8 mouse cellular contexts compared by ENCODE assay signal in genomic region chr5:122372878-122373277, GRCm38 (mm10). TPM values are rescaled to one million over a fixed set of nuclear protein-coding genes. Genes with fewer than 3 reads are reported as not detected.
DNase-seq lines count a peak whose midpoint lies in the region; ATAC-seq and TF ChIP-seq lines count a peak whose summit lies in the region.

No protein-coding gene starts in this region.

- no peak for TF ChIP-seq CTCF in kidney, postnatal 0 days (IDR thresholded peaks at IDR 0.05; ENCODE audit: low read depth)

- ATAC-seq in kidney, postnatal 0 days (replicated peaks; ENCODE audit: low FRiP score, low read depth), result no peak
- ATAC-seq in hindbrain, embryonic 15.5 days (ENCODE audit: low FRiP score, low read depth), result no peak
- ATAC-seq in midbrain, embryonic 16.5 days, result 0 out of 2 replicates have a peak, but pooled peaks have one; percentile 3

- no peak for DNase-seq in kidney, postnatal 0 days (ENCODE audit: low spot score)
- DNase-seq in kidney, postnatal 4 days, result no peak
- DNase-seq in embryonic facial prominence, embryonic 10.5 days (ENCODE audit: low spot score), result no peak
- no peak for DNase-seq in frontal cortex, adult 2 months (ENCODE audit: extremely low spot score in 1 of 2, low spot score in 1 of 2)
- no peak for DNase-seq in layer of hippocampus, adult 9-11 months
- DNase-seq in urinary bladder, postnatal 4 days (ENCODE audit: low spot score in 2 of 2), result no peak

- peak overlapping the region; percentile 79 for H3K4me3 ChIP-seq in kidney, postnatal 0 days (replicated peaks; ENCODE audit: low read depth, low read length)
- peak overlapping the region; percentile 80 for H3K4me3 ChIP-seq in embryonic facial prominence, embryonic 10.5 days
- H3K4me3 ChIP-seq in hindbrain, embryonic 15.5 days, result peak overlapping the region; percentile 88
- peak overlapping the region; percentile 87 for H3K4me3 ChIP-seq in midbrain, embryonic 16.5 days (ENCODE audit: low read depth, low read length)

- peak overlapping the region; percentile 91 for H3K27ac ChIP-seq in kidney, postnatal 0 days
- H3K27ac ChIP-seq in embryonic facial prominence, embryonic 10.5 days (replicated peaks), result peak overlapping the region; percentile 90
- peak overlapping the region; percentile 98 for H3K27ac ChIP-seq in hindbrain, embryonic 15.5 days (replicated peaks)
- H3K27ac ChIP-seq in midbrain, embryonic 16.5 days (ENCODE audit: low read length), result peak overlapping the region; percentile 97

- H3K4me1 ChIP-seq in kidney, postnatal 0 days (replicated peaks; ENCODE audit: insufficient read depth, low read length), result peaks cover 7% of the 10 kb centered on the region; the same call in 1 of the 2 replicates
- H3K4me1 ChIP-seq in embryonic facial prominence, embryonic 10.5 days, result peaks cover 17% of the 10 kb centered on the region
- peaks cover 30% of the 10 kb centered on the region for H3K4me1 ChIP-seq in hindbrain, embryonic 15.5 days (replicated peaks)
- H3K4me1 ChIP-seq in midbrain, embryonic 16.5 days (ENCODE audit: control insufficient read depth, insufficient read depth, low read length), result peaks cover 17% of the 10 kb centered on the region

- H3K27me3 ChIP-seq in kidney, postnatal 0 days (ENCODE audit: insufficient read depth, low read length), result no peaks in the 10 kb centered on the region
- H3K27me3 ChIP-seq in embryonic facial prominence, embryonic 10.5 days (replicated peaks; ENCODE audit: low read depth, poor library complexity, severe bottlenecking), result no peaks in the 10 kb centered on the region
- H3K27me3 ChIP-seq in hindbrain, embryonic 15.5 days, result no peaks in the 10 kb centered on the region
- H3K27me3 ChIP-seq in midbrain, embryonic 16.5 days (ENCODE audit: control insufficient read depth, insufficient read depth, low read depth, low read length), result no peaks in the 10 kb centered on the region

- peaks cover 9% of the 10 kb centered on the region; the same call in 1 of the 2 replicates for H3K36me3 ChIP-seq in kidney, postnatal 0 days (ENCODE audit: insufficient read depth, low read length)
- peaks cover 61% of the 10 kb centered on the region for H3K36me3 ChIP-seq in embryonic facial prominence, embryonic 10.5 days (replicated peaks)
- H3K36me3 ChIP-seq in hindbrain, embryonic 15.5 days, result peaks cover 25% of the 10 kb centered on the region
- H3K36me3 ChIP-seq in midbrain, embryonic 16.5 days (ENCODE audit: control insufficient read depth, insufficient read depth, low read length), result 0 out of 2 replicates have a peak, but pooled peaks cover under 1% of the 10 kb centered on the region

- WGBS in kidney, postnatal 0 days, result 7% methylated on average over 5 of the region's 5 CpGs
- WGBS in embryonic facial prominence, embryonic 10.5 days, result 11% methylated on average over 5 of the region's 5 CpGs
- WGBS in hindbrain, embryonic 15.5 days, result 8% methylated on average over 5 of the region's 5 CpGs
- 7% methylated on average over 5 of the region's 5 CpGs for WGBS in midbrain, embryonic 16.5 days

- H3K9ac ChIP-seq in kidney, postnatal 0 days (ENCODE audit: low read depth, low read length), result peak overlapping the region; percentile 70
- peak overlapping the region; percentile 78 for H3K9ac ChIP-seq in hindbrain, embryonic 15.5 days
- H3K9ac ChIP-seq in midbrain, embryonic 16.5 days (ENCODE audit: low read depth, low read length), result peak overlapping the region; percentile 65

- peak overlapping the region; percentile 63 for H3K4me2 ChIP-seq in kidney, postnatal 0 days (ENCODE audit: low read length)
- peak overlapping the region; percentile 66 for H3K4me2 ChIP-seq in hindbrain, embryonic 15.5 days
- peak overlapping the region; percentile 76 for H3K4me2 ChIP-seq in midbrain, embryonic 16.5 days (ENCODE audit: low read length)

- no peaks in the 10 kb centered on the region for H3K9me3 ChIP-seq in kidney, postnatal 0 days (replicated peaks; ENCODE audit: low read length)
- no peaks in the 10 kb centered on the region for H3K9me3 ChIP-seq in embryonic facial prominence, embryonic 10.5 days
- no peaks in the 10 kb centered on the region for H3K9me3 ChIP-seq in hindbrain, embryonic 15.5 days
- H3K9me3 ChIP-seq in midbrain, embryonic 16.5 days (replicated peaks; ENCODE audit: control insufficient read depth, low read length, poor library complexity, severe bottlenecking), result no peaks in the 10 kb centered on the region

RNA-seq across cellular contexts. Expression of gene Fam216a, which starts 0.7 kb away (rescaled TPM):
- 55.7 and 61.0 TPM in 2 replicates for polyA plus RNA-seq in kidney, postnatal 0 days (2015; fragmentation: Nextera tagmentation; extraction: Ambion mirVana)
- polyA plus RNA-seq in embryonic facial prominence, embryonic 10.5 days (2016; fragmentation: Nextera tagmentation; extraction: Ambion mirVana), result 89.2 TPM in 2 replicates
- 146 and 153 TPM in 2 replicates for polyA plus RNA-seq in hindbrain, embryonic 15.5 days (2015; fragmentation: Nextera tagmentation; extraction: Ambion mirVana)
- 135 and 139 TPM in 2 replicates for polyA plus RNA-seq in midbrain, embryonic 16.5 days (2015; fragmentation: Nextera tagmentation; extraction: Ambion mirVana)
- polyA plus RNA-seq in frontal cortex, adult 2 months (2012; rRNA removed), result 102 TPM in 2 replicates

RNA-seq across cellular contexts. Expression of gene Gpn3, which starts 1.2 kb away (rescaled TPM):
- polyA plus RNA-seq in kidney, postnatal 0 days (2015; fragmentation: Nextera tagmentation; extraction: Ambion mirVana), result 64.4 and 64.5 TPM in 2 replicates
- 89.8 and 94.6 TPM in 2 replicates for polyA plus RNA-seq in embryonic facial prominence, embryonic 10.5 days (2016; fragmentation: Nextera tagmentation; extraction: Ambion mirVana)
- polyA plus RNA-seq in hindbrain, embryonic 15.5 days (2015; fragmentation: Nextera tagmentation; extraction: Ambion mirVana), result 39.5 and 45.7 TPM in 2 replicates
- polyA plus RNA-seq in midbrain, embryonic 16.5 days (2015; fragmentation: Nextera tagmentation; extraction: Ambion mirVana), result 42.3 and 42.7 TPM in 2 replicates
- 30.4 and 33.0 TPM in 2 replicates for polyA plus RNA-seq in frontal cortex, adult 2 months (2012; rRNA removed)

RNA-seq across cellular contexts. Expression of gene Vps29, which starts 18.7 kb away (rescaled TPM):
- 295 and 301 TPM in 2 replicates for polyA plus RNA-seq in kidney, postnatal 0 days (2015; fragmentation: Nextera tagmentation; extraction: Ambion mirVana)
- 194 and 197 TPM in 2 replicates for polyA plus RNA-seq in embryonic facial prominence, embryonic 10.5 days (2016; fragmentation: Nextera tagmentation; extraction: Ambion mirVana)
- polyA plus RNA-seq in hindbrain, embryonic 15.5 days (2015; fragmentation: Nextera tagmentation; extraction: Ambion mirVana), result 302 and 317 TPM in 2 replicates
- 320 and 347 TPM in 2 replicates for polyA plus RNA-seq in midbrain, embryonic 16.5 days (2015; fragmentation: Nextera tagmentation; extraction: Ambion mirVana)
- polyA plus RNA-seq in frontal cortex, adult 2 months (2012; rRNA removed), result 188 and 192 TPM in 2 replicates

RNA-seq across cellular contexts. Expression of gene Arpc3, which starts 18.8 kb away (rescaled TPM):
- polyA plus RNA-seq in kidney, postnatal 0 days (2015; fragmentation: Nextera tagmentation; extraction: Ambion mirVana), result 136 and 141 TPM in 2 replicates
- 85.5 and 93.8 TPM in 2 replicates for polyA plus RNA-seq in embryonic facial prominence, embryonic 10.5 days (2016; fragmentation: Nextera tagmentation; extraction: Ambion mirVana)
- 139 and 142 TPM in 2 replicates for polyA plus RNA-seq in hindbrain, embryonic 15.5 days (2015; fragmentation: Nextera tagmentation; extraction: Ambion mirVana)
- 168 and 172 TPM in 2 replicates for polyA plus RNA-seq in midbrain, embryonic 16.5 days (2015; fragmentation: Nextera tagmentation; extraction: Ambion mirVana)
- polyA plus RNA-seq in frontal cortex, adult 2 months (2012; rRNA removed), result 257 and 268 TPM in 2 replicates

RNA-seq across cellular contexts. Expression of gene Rad9b, which starts 18.8 kb away (rescaled TPM):
- polyA plus RNA-seq in kidney, postnatal 0 days (2015; fragmentation: Nextera tagmentation; extraction: Ambion mirVana), result 11.3 and 11.8 TPM in 2 replicates
- 11.4 and 12.6 TPM in 2 replicates for polyA plus RNA-seq in embryonic facial prominence, embryonic 10.5 days (2016; fragmentation: Nextera tagmentation; extraction: Ambion mirVana)
- polyA plus RNA-seq in hindbrain, embryonic 15.5 days (2015; fragmentation: Nextera tagmentation; extraction: Ambion mirVana), result 19.4 and 20.2 TPM in 2 replicates
- polyA plus RNA-seq in midbrain, embryonic 16.5 days (2015; fragmentation: Nextera tagmentation; extraction: Ambion mirVana), result 23.9 and 28.9 TPM in 2 replicates
- polyA plus RNA-seq in frontal cortex, adult 2 months (2012; rRNA removed), result 8.7 and 10.8 TPM in 2 replicates
